Mouse (Mus musculus) erythroblast, embryonic 14.5 days (primary cell): ENCODE measurements around the gene Uap1.

ENCODE experiments used
- GATA1 ChIP-seq: IDR thresholded peaks from 2 replicates; pipeline ENCODE4 v1.6.1; 2012; ENCODE audit warnings: low read length, inconsistent platforms, mixed read lengths
- TAL1 ChIP-seq: IDR thresholded peaks from 3 replicates; pipeline ENCODE4 v1.6.1; 2012; ENCODE audit warnings: low read length, inconsistent platforms, mixed read lengths

DNA sequence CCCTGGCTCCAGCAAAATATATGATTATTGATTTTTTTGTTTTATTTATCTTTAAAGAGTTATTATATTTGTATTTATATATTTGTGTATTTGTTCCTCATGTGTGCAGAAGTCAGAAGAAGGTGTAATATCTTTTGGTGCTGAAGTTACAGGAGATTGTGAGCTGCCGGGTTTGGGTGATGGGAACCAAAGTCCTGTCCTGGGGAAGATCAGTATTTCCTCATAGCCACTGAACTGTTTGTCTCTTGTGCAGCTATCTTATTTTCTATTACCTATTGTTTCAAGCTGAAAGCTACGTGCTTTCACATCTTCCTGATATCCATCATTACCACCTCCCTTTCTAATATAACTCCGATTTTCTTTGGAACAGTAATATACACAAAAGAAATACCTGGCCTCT is 40.8 kb upstream of the Uap1 start:
- no peak for TF ChIP-seq TAL1
- TF ChIP-seq GATA1 = no peak
